Mouse (Mus musculus) neural tube, embryonic 11.5 days (tissue): Measurements from ENCODE around the gene Arfgef2. TPM values are rescaled to one million over a fixed set of nuclear protein-coding genes. Genes with fewer than 3 reads are reported as not detected.

ENCODE experiments used
- ATAC-seq: fragments of 200-750 bp; cut with Nextera tagmentation; 2 replicates; pipeline ENCODE4 v1.8.0; 2017; ENCODE audit warnings: moderate number of reproducible peaks, mild to moderate bottlenecking, moderate TSS enrichment, moderate library complexity; ENCODE audit not compliant: insufficient read depth, low FRiP score, low TSS enrichment
- DNase-seq: peaks from one replicate; pipeline ENCODE4 v3.0.0-alpha.2; 2015; ENCODE audit warnings: low spot score
- H3K27ac ChIP-seq: fragments of 300-500 bp; sonication (generic); 2 replicates; pipeline ENCODE4 v1.5.1; 2014; ENCODE audit warnings: low read depth, mild to moderate bottlenecking, low read length
- H3K27me3 ChIP-seq: fragments of 300-500 bp; sonication (generic); 2 replicates; pipeline ENCODE4 v1.6.1; 2014; ENCODE audit warnings: mild to moderate bottlenecking, low read length, mixed read lengths; ENCODE audit not compliant: control insufficient read depth, insufficient read depth
- H3K36me3 ChIP-seq: fragments of 300-500 bp; sonication (generic); 2 replicates; pipeline ENCODE4 v1.6.1; 2014; ENCODE audit warnings: mild to moderate bottlenecking, low read length, moderate library complexity, mixed read lengths; ENCODE audit not compliant: control insufficient read depth, insufficient read depth
- H3K4me1 ChIP-seq: fragments of 300-500 bp; sonication (generic); 2 replicates; pipeline ENCODE4 v1.6.1; 2014; ENCODE audit warnings: low read length, mixed read lengths; ENCODE audit not compliant: control insufficient read depth, insufficient read depth
- H3K4me2 ChIP-seq: fragments of 300-500 bp; sonication (generic); 2 replicates; pipeline ENCODE4 v1.6.1; 2014; ENCODE audit warnings: low read depth, mild to moderate bottlenecking, moderate library complexity
- H3K4me3 ChIP-seq: fragments of 300-500 bp; sonication (generic); 2 replicates; pipeline ENCODE4 v1.5.1; 2014; ENCODE audit warnings: low read depth, low read length
- H3K9ac ChIP-seq: fragments of 300-500 bp; sonication (generic); 2 replicates; pipeline ENCODE4 v1.6.1; 2014; ENCODE audit warnings: mild to moderate bottlenecking, low read length
- H3K9me3 ChIP-seq: fragments of 300-500 bp; sonication (generic); 2 replicates; pipeline ENCODE4 v1.6.1; 2016; ENCODE audit warnings: low read length; ENCODE audit not compliant: control insufficient read depth
- WGBS: fragments of 180-500 bp; shearing (Covaris S2); extraction: QIAGEN DNeasy Blood & Tissue Kit; methylation state at CpG from one replicate; pipeline ENCODE4 v1.1.7; 2014; 5-methylcytosine and 5-hydroxymethylcytosine counted together
- polyA plus RNA-seq: library from polyadenylated mRNA; unstranded; fragments of >200 nt; fragmentation: Nextera tagmentation; extraction: Ambion mirVana; gene quantifications from 2 replicates; pipeline ENCODE4 v1.2.1, GENCODE M21; 2014

The Arfgef2 gene
- polyA plus RNA-seq, 1 experiment from 2014 or later: 6.2 TPM

DNA sequence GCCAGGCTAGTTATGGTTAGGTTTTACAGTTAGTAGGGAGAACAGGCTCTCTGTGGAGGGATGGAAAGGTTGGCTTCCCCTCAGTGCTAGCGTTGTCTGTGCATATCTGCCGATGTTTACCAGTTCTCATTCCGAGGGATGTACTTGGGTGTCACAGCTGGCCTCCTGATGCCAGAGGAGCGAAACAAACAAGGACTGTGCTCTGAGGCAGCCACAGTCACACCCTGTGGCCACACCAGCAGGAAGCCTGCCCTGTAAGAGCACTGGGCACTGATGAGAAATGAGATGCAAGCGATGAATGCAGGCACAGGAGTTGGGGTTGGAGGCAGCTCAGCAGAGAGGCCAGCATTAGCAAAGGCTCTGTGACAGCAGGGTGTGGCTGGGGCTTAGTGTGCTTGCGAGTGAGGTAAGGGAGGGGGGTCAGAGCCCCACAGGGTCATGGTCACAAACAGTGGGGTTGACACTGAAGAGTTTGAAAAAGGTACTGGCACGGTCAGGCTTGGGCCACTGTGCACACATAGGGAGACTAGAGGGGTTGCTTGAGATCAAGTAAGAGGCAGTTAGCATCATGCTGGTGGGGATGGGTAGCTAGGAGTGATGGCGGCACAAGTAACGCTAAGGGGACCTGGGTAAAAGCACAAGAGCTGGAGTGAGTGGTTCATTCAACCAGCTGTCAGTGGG, 13.2 kb downstream of the Arfgef2 start:
- ATAC-seq: no peak
- no peaks in the 10 kb centered on the region for H3K4me1 ChIP-seq
- no peaks in the 10 kb centered on the region for H3K27me3 ChIP-seq
- DNase-seq: no peak
- WGBS: 88% methylated on average over 9 of the region's 9 CpGs
- H3K27ac ChIP-seq: no peak overlapping the region
- no peaks in the 10 kb centered on the region for H3K36me3 ChIP-seq
- no peak overlapping the region for H3K9ac ChIP-seq
- H3K4me3 ChIP-seq: no peak overlapping the region
- no peak overlapping the region for H3K4me2 ChIP-seq
- H3K9me3 ChIP-seq: no peaks in the 10 kb centered on the region

DNA sequence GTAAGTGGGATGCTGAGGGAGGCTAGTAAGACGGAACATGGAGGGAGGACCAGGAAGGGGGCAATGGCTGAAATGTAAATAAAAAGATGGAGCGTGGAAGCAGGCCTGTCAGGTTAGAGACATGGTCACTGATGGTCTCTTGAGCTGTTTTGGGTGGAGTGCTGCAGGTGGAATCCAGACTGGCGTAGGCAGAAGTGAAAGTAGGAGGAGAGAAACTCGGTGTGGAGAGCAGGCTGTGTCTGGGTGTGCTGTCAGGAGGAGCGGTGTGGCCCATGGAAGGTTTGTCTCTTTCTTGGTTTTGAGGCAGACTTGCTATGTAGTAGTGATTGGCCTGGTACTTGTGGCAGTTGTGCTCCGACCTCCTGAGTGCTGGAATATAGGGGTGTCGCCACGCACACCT, 14.5 kb downstream of the Arfgef2 start:
- no peaks in the 10 kb centered on the region for H3K27me3 ChIP-seq
- H3K36me3 ChIP-seq: no peaks in the 10 kb centered on the region
- H3K4me3 ChIP-seq: no peak overlapping the region
- WGBS: 96% methylated on average over 8 of the region's 8 CpGs
- no peak overlapping the region for H3K9ac ChIP-seq
- H3K9me3 ChIP-seq: no peaks in the 10 kb centered on the region
- H3K4me1 ChIP-seq: no peaks in the 10 kb centered on the region
- ATAC-seq: no peak
- H3K27ac ChIP-seq: no peak overlapping the region
- DNase-seq: no peak
- H3K4me2 ChIP-seq: no peak overlapping the region

DNA sequence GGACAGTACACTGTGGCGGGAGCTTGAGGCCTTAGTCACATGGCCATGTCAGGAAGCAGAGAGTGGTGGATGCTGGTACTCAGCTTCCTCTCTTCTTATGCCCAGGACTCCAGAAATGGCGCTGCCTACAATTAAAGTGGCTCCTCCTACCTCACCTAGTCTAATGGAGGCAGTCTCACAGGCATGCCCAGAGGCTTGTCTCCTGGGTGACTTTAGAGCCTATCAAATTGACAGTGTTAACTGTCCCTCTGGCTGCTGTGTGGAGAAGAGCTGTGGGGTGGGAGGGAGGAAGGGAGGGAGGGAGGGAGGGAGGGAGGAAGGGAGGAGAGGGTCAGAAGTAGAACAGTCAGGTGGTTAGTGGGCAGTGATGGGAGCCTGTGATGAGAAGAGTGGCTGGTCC, 15.5 kb downstream of the Arfgef2 start:
- no peaks in the 10 kb centered on the region for H3K27me3 ChIP-seq
- no peaks in the 10 kb centered on the region for H3K9me3 ChIP-seq
- no peak overlapping the region for H3K4me2 ChIP-seq
- DNase-seq (no peak), ATAC-seq (no peak)
- H3K4me3 ChIP-seq: no peak overlapping the region
- H3K4me1 ChIP-seq: no peaks in the 10 kb centered on the region
- no peaks in the 10 kb centered on the region for H3K36me3 ChIP-seq
- H3K9ac ChIP-seq: no peak overlapping the region
- no peak overlapping the region for H3K27ac ChIP-seq
- 56% methylated on average over 2 of the region's 2 CpGs for WGBS

DNA sequence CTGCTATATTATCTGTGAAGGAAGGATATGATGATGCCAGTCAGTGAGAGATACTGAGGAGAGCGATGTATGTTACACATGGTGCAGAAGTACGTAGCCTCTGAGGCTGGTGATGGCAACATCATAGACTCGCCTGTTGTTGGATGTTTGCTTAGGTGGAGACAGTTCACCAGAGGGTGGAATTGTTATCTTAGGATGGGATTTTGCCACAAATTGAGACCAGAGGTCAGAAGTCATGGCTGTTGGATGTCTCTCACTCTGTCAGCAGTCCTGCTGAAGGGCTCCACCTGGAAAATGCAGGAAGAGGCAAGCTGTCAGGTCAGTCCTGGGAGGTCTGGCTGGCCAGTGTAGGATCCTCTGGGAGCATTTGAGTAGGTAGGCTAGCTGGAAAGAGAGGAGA, 16.0 kb downstream of the Arfgef2 start:
- Histone ChIP-seq H3K4me1 (no peaks in the 10 kb centered on the region), H3K4me2 (no peak overlapping the region), H3K9ac (no peak overlapping the region), H3K9me3 (no peaks in the 10 kb centered on the region), H3K36me3 (no peaks in the 10 kb centered on the region), H3K27me3 (no peaks in the 10 kb centered on the region), H3K27ac (no peak overlapping the region), H3K4me3 (no peak overlapping the region)
- WGBS: 86% methylated on average over 3 of the region's 3 CpGs
- ATAC-seq (no peak), DNase-seq (no peak)

- Histone ChIP-seq H3K27me3 (no peaks in the 10 kb centered on the region), H3K4me2 (no peak overlapping the region), H3K4me3 (no peak overlapping the region), H3K9ac (no peak overlapping the region), H3K9me3 (no peaks in the 10 kb centered on the region), H3K27ac (no peak overlapping the region), H3K36me3 (no peaks in the 10 kb centered on the region), H3K4me1 (no peaks in the 10 kb centered on the region)
- 74% methylated on average over 10 of the region's 10 CpGs for WGBS
- no peak for ATAC-seq
- no peak for DNase-seq
Observed at GRCm38 (mm10) chr2:166822119-166822826, 16.9 kb downstream of the Arfgef2 start.

GRCm38 (mm10) chr2:166822901-166823300, 17.5 kb downstream of the Arfgef2 start:
- H3K36me3 ChIP-seq: no peaks in the 10 kb centered on the region
- no peak overlapping the region for H3K4me3 ChIP-seq
- ATAC-seq: no peak
- no peak overlapping the region for H3K9ac ChIP-seq
- H3K27me3 ChIP-seq: no peaks in the 10 kb centered on the region
- no peak overlapping the region for H3K4me2 ChIP-seq
- 87% methylated on average over 2 of the region's 2 CpGs for WGBS
- no peak for DNase-seq
- H3K27ac ChIP-seq: no peak overlapping the region
- no peaks in the 10 kb centered on the region for H3K9me3 ChIP-seq
- H3K4me1 ChIP-seq: no peaks in the 10 kb centered on the region

DNA sequence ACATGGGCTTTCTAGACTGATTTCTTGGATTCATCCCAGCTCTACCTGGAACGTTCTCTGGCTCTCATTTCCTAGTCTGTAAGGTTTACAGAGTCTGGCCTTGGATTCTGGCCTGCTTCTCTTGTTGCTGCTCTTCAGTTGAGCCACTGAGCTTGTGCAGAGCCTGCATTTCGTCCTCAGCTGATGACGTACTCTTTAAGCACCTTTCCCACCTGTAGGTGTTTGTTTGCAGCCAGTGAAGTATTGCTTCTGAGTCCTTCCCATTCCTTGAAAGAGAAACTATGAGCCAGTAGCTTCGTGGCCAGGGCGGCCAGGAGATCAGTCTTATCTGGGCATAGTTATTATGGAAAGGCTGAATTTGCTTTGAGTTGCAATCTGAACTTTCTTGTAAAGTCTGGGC, 19.0 kb downstream of the Arfgef2 start:
- Histone ChIP-seq H3K36me3 (no peaks in the 10 kb centered on the region), H3K9ac (no peak overlapping the region), H3K27me3 (no peaks in the 10 kb centered on the region), H3K4me3 (no peak overlapping the region), H3K9me3 (no peaks in the 10 kb centered on the region), H3K4me2 (no peak overlapping the region), H3K27ac (no peak overlapping the region), H3K4me1 (no peaks in the 10 kb centered on the region)
- ATAC-seq: no peak
- 89% methylated on average over 5 of the region's 5 CpGs for WGBS
- no peak for DNase-seq

DNA sequence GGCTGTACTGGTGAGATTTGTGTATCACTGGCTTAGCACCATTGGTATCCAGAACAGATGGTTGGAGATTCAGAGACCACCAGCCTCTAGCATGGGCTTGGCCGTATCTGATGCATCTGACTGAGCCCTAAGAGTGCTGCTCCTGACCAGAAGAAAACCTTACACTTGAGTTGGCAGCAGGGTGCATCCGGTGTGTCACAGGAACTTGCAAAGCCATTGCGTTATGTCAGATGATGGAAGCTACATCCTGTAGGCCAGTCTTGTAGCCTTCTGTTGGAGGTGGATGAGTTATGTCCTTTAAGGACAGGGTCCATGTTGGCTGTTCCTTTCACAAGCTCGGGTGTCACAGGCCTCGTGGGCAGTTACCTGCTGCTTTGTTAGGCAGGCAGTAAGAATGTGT, 19.6 kb downstream of the Arfgef2 start:
- H3K9ac ChIP-seq: no peak overlapping the region
- H3K36me3 ChIP-seq: no peaks in the 10 kb centered on the region
- no peaks in the 10 kb centered on the region for H3K4me1 ChIP-seq
- no peak overlapping the region for H3K4me2 ChIP-seq
- no peaks in the 10 kb centered on the region for H3K27me3 ChIP-seq
- ATAC-seq (no peak), DNase-seq (no peak)
- no peak overlapping the region for H3K27ac ChIP-seq
- H3K4me3 ChIP-seq: no peak overlapping the region
- 93% methylated on average over 5 of the region's 5 CpGs for WGBS
- no peaks in the 10 kb centered on the region for H3K9me3 ChIP-seq
